Mouse (Mus musculus) midbrain, embryonic 11.5 days (tissue): ENCODE results near the gene Lpcat2. TPM values are rescaled to one million over a fixed set of nuclear protein-coding genes. Genes with fewer than 3 reads are reported as not detected.

Experiments used
- ATAC-seq: fragments of 200-750 bp; cut with Nextera tagmentation; 2 replicates; pipeline ENCODE4 v1.8.0; 2017; ENCODE audit warnings: moderate TSS enrichment, moderate library complexity; ENCODE audit not compliant: low FRiP score
- DNase-seq: peaks from one replicate; pipeline ENCODE4 v3.0.0; 2015; ENCODE audit warnings: low spot score; ENCODE audit errors: missing footprints
- H3K27ac ChIP-seq: fragments of 300-500 bp; sonication (generic); 2 replicates; pipeline ENCODE4 v1.5.1; 2014; ENCODE audit warnings: low read depth, low read length
- H3K27me3 ChIP-seq: fragments of 300-500 bp; sonication (generic); 2 replicates; pipeline ENCODE4 v1.6.1; 2014; ENCODE audit warnings: mild to moderate bottlenecking, low read length, moderate library complexity, mixed read lengths; ENCODE audit not compliant: control insufficient read depth, insufficient read depth
- H3K36me3 ChIP-seq: fragments of 300-500 bp; sonication (generic); 2 replicates; pipeline ENCODE4 v1.6.1; 2014; ENCODE audit warnings: mild to moderate bottlenecking, low read length, moderate library complexity, mixed read lengths; ENCODE audit not compliant: control insufficient read depth, insufficient read depth
- H3K4me1 ChIP-seq: fragments of 300-500 bp; sonication (generic); 2 replicates; pipeline ENCODE4 v1.6.1; 2014; ENCODE audit warnings: low read length; ENCODE audit not compliant: control insufficient read depth, insufficient read depth
- H3K4me2 ChIP-seq: fragments of 300-500 bp; sonication (generic); 2 replicates; pipeline ENCODE4 v1.6.1; 2014; ENCODE audit warnings: mild to moderate bottlenecking, moderate library complexity
- H3K4me3 ChIP-seq: fragments of 300-500 bp; sonication (generic); 2 replicates; pipeline ENCODE4 v1.5.1; 2014; ENCODE audit warnings: low read depth, low read length
- H3K9ac ChIP-seq: fragments of 300-500 bp; sonication (generic); 2 replicates; pipeline ENCODE4 v1.6.1; 2014; ENCODE audit warnings: low read length
- H3K9me3 ChIP-seq: fragments of 300-500 bp; sonication (generic); 2 replicates; pipeline ENCODE4 v1.6.1; 2016; ENCODE audit warnings: low read length; ENCODE audit not compliant: control insufficient read depth
- WGBS: fragments of 180-500 bp; shearing (Covaris S2); extraction: QIAGEN DNeasy Blood & Tissue Kit; methylation state at CpG from one replicate; pipeline ENCODE4 v1.1.7; 2014; 5-methylcytosine and 5-hydroxymethylcytosine counted together
- polyA plus RNA-seq: library from polyadenylated mRNA; unstranded; fragments of >200 nt; fragmentation: Nextera tagmentation; extraction: Ambion mirVana; gene quantifications from 2 replicates; pipeline ENCODE4 v1.2.1, GENCODE M21; 2014

Lpcat2 gene
- polyA plus RNA-seq, 1 experiment from 2014 or later = 2.8 TPM

- Histone ChIP-seq H3K9me3 (no peaks in the 10 kb centered on the region), H3K4me2 (no peak overlapping the region), H3K27ac (no peak overlapping the region), H3K9ac (no peak overlapping the region), H3K4me1 (no peaks in the 10 kb centered on the region), H3K27me3 (no peaks in the 10 kb centered on the region), H3K4me3 (no peak overlapping the region), H3K36me3 (no peaks in the 10 kb centered on the region)
- no peak for DNase-seq
- 86% methylated on average over 7 of the region's 7 CpGs for WGBS
- no peak for ATAC-seq
These were observed 58.3 kb downstream of the Lpcat2 start for GRCm38 (mm10) chr8:92913396-92913795.

- Histone ChIP-seq H3K4me2 (no peak overlapping the region), H3K4me3 (no peak overlapping the region), H3K4me1 (no peaks in the 10 kb centered on the region), H3K27ac (no peak overlapping the region), H3K36me3 (no peaks in the 10 kb centered on the region), H3K9me3 (no peaks in the 10 kb centered on the region), H3K27me3 (no peaks in the 10 kb centered on the region), H3K9ac (no peak overlapping the region)
- ATAC-seq (no peak), DNase-seq (no peak)
- WGBS = 91% methylated on average over 3 of the region's 3 CpGs
These were observed 60.9 kb downstream of the Lpcat2 start for GRCm38 (mm10) chr8:92916082-92916481.

- Histone ChIP-seq H3K27ac (no peak overlapping the region), H3K4me3 (no peak overlapping the region), H3K4me2 (no peak overlapping the region), H3K9ac (no peak overlapping the region), H3K4me1 (no peaks in the 10 kb centered on the region), H3K9me3 (no peaks in the 10 kb centered on the region), H3K27me3 (no peaks in the 10 kb centered on the region), H3K36me3 (no peaks in the 10 kb centered on the region)
- DNase-seq (no peak), ATAC-seq (no peak)
- 89% methylated on average over 3 of the region's 3 CpGs for WGBS
These were observed 66.6 kb downstream of the Lpcat2 start for GRCm38 (mm10) chr8:92921768-92922167.

GRCm38 (mm10) chr8:92928986-92929385 lies 73.8 kb downstream of the Lpcat2 start:
- no peak for ATAC-seq
- no peak overlapping the region for H3K9ac ChIP-seq

GRCm38 (mm10) chr8:92938056-92938455 lies 82.9 kb downstream of the Lpcat2 start:
- H3K9me3 ChIP-seq = no peaks in the 10 kb centered on the region
- H3K4me3 ChIP-seq = no peak overlapping the region
- H3K9ac ChIP-seq = no peak overlapping the region
- no peaks in the 10 kb centered on the region for H3K4me1 ChIP-seq
- no peaks in the 10 kb centered on the region for H3K27me3 ChIP-seq
- 85% methylated on average over 4 of the region's 4 CpGs for WGBS
- ATAC-seq = no peak
- H3K36me3 ChIP-seq = no peaks in the 10 kb centered on the region
- DNase-seq = no peak
- no peak overlapping the region for H3K4me2 ChIP-seq
- H3K27ac ChIP-seq = no peak overlapping the region

More at GRCm38 (mm10) chr8:92928986-92929385, 73.8 kb downstream of the Lpcat2 start:
- Histone ChIP-seq H3K36me3 (no peaks in the 10 kb centered on the region), H3K27me3 (no peaks in the 10 kb centered on the region), H3K4me2 (no peak overlapping the region), H3K4me1 (no peaks in the 10 kb centered on the region), H3K27ac (no peak overlapping the region), H3K9me3 (no peaks in the 10 kb centered on the region), H3K4me3 (no peak overlapping the region)
- no peak for DNase-seq
- 74% methylated on average over 4 of the region's 4 CpGs for WGBS

GRCm38 (mm10) chr8:92949071-92949470 lies 93.9 kb downstream of the Lpcat2 start:
- no peak overlapping the region for H3K4me2 ChIP-seq
- H3K4me3 ChIP-seq = no peak overlapping the region
- DNase-seq (no peak), ATAC-seq (no peak)
- no peaks in the 10 kb centered on the region for H3K4me1 ChIP-seq
- H3K9me3 ChIP-seq = no peaks in the 10 kb centered on the region
- 91% methylated on average over 4 of the region's 4 CpGs for WGBS
- H3K27ac ChIP-seq = no peak overlapping the region
- H3K27me3 ChIP-seq = no peaks in the 10 kb centered on the region
- H3K9ac ChIP-seq = no peak overlapping the region
- no peaks in the 10 kb centered on the region for H3K36me3 ChIP-seq

GRCm38 (mm10) chr8:92950639-92951371 lies 95.7 kb downstream of the Lpcat2 start:
- Histone ChIP-seq H3K4me2 (no peak overlapping the region), H3K27me3 (no peaks in the 10 kb centered on the region), H3K27ac (no peak overlapping the region), H3K36me3 (no peaks in the 10 kb centered on the region), H3K4me1 (no peaks in the 10 kb centered on the region), H3K9ac (no peak overlapping the region), H3K4me3 (no peak overlapping the region), H3K9me3 (no peaks in the 10 kb centered on the region)
- no peak for ATAC-seq
- WGBS = 85% methylated on average over 12 of the region's 12 CpGs
- no peak for DNase-seq

GRCm38 (mm10) chr8:92954044-92954443 lies 98.9 kb downstream of the Lpcat2 start:
- WGBS = 86% methylated on average over 5 of the region's 5 CpGs
- H3K4me2 ChIP-seq = no peak overlapping the region
- H3K9ac ChIP-seq = no peak overlapping the region
- H3K27me3 ChIP-seq = no peaks in the 10 kb centered on the region
- ATAC-seq (no peak), DNase-seq (no peak)
- no peaks in the 10 kb centered on the region for H3K9me3 ChIP-seq
- no peak overlapping the region for H3K27ac ChIP-seq
- no peak overlapping the region for H3K4me3 ChIP-seq
- no peaks in the 10 kb centered on the region for H3K4me1 ChIP-seq
- H3K36me3 ChIP-seq = no peaks in the 10 kb centered on the region

GRCm38 (mm10) chr8:92959779-92960178 lies 104.6 kb downstream of the Lpcat2 start, which contains the start of gene Slc6a2:
Gene Slc6a2 (plus strand): TSS chr8:92960079.
- H3K9me3 ChIP-seq = no peaks in the 10 kb centered on the region
- peaks cover 29% of the 10 kb centered on the region for H3K27me3 ChIP-seq
- no peaks in the 10 kb centered on the region for H3K36me3 ChIP-seq
- DNase-seq (no peak), ATAC-seq (no peak)
- H3K27ac ChIP-seq = no peak within 1 kb of the TSS
- peak within 1 kb of the TSS; percentile 36 for H3K4me3 ChIP-seq
- H3K4me1 ChIP-seq = peaks cover 9% of the 10 kb centered on the region
- H3K4me2 ChIP-seq = peak within 1 kb of the TSS; percentile 75
- 71% methylated on average over 10 of the region's 10 CpGs for WGBS
- peak within 1 kb of the TSS; percentile 30; the same call in 1 of the 2 replicates for H3K9ac ChIP-seq
